Mouse (Mus musculus) spleen, adult 18-20 months (tissue): ENCODE results near the gene Ang6.
"Not testable (repeated sequence)": the region's sequence is repeated elsewhere in the genome, so short reads cannot be mapped to it uniquely, and the experiment has no call there.

Experiments
- DNase-seq, 2 experiments: peaks; one replicate each; pipeline ENCODE4 v3.0.0; 2022; ENCODE audit warnings: mixed read lengths in 2 of 2

Ang6 gene

DNA sequence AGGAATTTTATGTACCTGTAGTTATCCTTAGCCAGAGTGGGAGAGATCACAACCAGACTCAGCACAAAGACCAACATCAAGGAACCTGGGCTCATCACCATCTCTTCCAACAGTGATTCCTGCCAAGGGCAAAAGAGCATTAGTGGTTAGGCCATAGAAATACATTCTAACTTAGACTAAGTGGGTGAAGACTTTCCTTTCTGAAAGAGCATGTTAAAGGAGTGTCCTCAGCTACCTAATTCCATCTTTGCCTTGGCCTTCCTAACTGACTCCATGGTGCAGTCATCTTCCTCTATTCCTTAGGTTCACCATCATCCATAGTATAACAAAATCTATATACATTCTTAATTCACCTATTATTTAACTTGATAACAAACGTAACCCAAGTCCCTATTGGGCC lies at the start of gene Ang6:
Ang6 (minus strand) TSS at position 101 of the 400 bp plus-strand sequence.
- no peak for DNase-seq

DNA sequence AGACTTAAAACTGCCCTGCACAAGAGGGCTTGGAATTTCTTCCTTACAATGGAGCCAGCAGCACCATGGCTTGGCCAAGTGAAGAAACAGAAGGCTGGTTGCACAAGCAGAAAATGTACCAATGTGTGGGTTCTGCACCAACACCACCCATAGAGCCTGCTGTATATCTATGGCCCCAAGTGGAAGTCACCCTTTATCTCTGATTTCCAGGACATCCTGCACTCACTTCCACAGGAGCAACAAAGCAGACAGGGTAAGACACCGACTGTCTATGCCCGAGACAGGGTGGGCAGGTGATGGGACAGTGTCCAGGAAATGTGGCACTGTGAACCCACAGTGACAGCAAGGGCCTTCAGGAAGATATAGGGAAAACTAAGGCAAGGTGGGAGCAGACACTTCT lies 44.5 kb upstream of the Ang6 start:
- not testable (repeated sequence) for DNase-seq

DNA sequence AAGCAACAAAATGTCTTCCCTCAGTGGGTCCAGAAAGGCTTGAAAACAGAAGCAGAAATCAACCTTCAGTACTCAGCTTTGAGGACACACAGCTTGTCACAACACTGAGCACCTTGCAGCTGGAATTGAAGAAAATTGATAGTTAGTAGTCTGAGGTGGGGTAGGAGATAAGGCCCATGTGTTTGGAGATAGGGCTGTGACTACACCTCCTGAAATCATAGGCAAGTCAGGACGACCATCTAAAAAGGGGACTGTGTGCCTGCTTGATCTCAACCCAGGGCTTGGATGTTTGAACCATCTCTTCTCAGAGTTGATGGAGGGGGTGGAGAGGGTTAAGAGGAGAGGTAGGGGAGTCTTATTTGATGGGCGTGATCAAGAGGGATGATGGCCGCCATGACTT lies 29.8 kb upstream of the Ang6 start:
- not testable (repeated sequence) for DNase-seq

DNA sequence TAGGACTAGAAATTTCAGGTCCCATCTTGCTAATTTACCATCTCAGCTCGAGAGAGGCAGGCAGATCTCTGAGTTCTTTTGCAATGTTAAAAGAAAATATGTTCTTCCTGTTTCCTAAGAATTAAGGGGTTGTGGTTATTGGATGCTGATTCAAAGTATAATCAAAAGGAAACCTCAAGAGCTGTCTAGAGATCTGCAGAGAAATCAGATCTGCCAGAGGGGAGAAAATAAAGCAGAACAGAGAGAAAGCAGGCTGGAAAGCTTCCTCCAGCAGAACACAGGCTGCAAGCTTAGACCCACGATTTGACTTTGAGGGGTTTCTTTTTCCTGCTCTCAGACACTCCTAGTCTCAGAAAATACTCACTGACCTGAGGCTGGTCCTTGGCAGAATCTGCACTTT lies 7.6 kb upstream of the Ang6 start:
- DNase-seq: not testable (repeated sequence)

DNA sequence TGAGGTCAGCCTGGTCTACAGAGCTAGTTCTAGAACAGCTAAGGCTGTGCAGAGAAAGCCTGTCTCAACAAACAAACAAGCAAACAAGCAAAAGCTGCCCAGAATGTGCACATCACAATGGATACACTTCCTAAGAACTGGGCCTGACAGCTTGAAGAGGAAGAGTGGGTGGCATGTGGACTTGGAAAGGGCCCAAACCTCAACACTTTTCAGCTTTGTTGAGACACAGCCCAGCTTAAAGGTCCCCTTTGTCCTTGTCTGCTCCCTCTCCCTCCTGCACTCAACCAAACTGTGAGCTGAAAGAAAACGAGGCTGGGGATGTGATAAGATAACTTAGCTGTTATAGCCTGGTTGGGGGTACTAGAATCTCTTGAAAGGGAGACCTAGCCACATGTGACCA lies 6.0 kb upstream of the Ang6 start:
- DNase-seq: not testable (repeated sequence)

DNA sequence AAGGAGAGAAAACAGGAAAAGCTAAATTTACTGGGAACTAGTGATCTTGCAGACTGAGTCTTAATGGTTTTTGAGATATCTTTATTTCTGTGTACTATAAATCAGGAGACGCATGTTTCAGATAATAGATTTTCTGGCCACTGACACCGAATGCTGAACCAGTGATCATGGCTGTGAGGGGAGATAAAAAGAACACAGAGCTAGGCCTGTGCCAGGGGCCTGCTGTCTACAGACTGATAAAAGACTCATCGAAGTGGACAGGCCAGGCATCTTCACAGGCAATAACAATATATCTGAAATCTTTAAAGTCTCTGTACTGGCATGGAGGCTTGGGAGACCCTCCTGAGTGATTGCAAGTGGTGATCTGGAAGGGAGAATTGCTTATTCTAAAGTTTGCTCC lies 469 bp downstream of the Ang6 start:
- no peak for DNase-seq

DNA sequence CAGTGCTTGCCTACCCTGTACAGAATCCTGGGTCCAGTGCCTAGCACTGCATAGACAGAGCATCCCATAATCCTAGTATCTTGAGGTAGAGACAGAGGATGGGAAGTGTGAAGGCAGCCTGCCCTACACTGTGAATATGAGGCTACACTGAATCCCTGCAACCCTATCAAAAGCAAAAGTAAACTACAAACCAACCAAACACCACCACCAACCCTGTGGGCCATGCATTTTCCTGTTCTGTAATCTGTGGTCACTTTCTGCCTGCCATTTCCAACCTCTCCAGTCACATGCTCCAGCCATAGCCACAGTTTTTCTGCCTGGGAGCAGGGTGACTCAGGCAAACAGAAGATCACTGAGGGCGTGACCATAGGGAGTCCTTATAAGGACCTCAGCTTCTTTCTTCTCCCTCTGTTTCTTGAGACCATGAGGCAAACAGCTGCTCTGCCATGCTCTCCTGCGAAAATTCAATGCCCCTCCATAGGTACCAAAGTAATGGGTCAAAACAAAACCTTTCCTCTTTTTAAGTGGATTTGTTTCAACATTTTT lies 3.5 kb downstream of the Ang6 start:
- not testable (repeated sequence) for DNase-seq

DNA sequence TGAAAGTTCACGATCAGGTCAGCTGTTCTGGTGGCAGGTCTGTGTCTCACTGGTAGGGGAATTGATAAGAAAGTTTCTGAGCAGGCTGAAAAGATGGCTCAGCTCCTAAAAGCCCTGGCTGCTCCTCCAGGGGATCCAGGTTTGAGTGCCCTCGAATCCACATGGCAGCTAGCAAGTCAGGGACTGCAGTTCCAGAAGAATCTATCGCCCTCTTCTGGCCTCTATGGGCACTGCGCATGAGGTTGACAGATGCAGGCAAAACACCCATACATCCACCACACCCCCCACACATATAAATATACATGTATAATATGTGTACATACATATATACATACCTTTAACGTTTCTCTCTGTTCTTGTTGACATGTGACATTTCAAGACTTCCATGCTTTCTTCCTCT lies 14.7 kb downstream of the Ang6 start:
- DNase-seq: peak; percentile 32 to 66

DNA sequence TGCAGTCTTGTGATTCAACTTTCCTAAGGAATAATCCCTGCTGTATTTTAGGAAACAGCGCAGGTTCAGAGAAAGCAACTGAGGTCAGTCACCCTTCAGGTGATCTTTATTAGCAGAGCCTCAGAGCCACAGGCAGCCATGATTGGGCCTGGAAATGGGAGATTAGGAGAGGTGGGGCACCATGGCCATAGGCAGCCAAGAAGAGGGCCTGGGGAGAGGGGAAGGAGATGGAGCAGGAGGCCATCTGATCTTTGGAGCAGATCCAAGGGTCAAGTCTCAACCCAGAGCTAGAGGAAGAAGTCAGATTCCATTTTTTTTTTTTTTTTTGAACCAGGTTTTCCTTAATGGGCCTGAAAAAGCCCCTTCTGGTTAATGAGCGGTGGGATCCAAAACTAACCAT lies 15.9 kb downstream of the Ang6 start:
- no peak for DNase-seq

DNA sequence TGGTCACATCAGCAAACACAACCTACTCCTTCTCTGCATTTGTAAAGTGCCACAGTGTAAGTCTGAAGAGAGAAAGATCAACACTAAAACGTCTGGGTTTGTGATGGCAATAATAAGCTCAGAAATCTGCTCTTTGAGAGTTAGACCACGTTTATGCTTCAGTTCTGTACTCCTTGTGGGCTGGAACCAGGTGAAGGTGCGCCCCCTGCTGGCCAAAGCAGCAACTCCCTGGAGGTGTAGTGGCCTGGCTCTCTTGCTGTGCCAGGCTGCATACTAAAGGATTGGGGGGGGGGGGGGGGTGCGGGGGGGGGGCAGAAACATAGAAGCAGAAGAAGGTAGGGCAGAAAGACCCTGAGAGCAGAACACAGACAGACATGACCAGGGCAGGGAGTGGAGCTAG lies 18.2 kb downstream of the Ang6 start:
- peak in 1 of 2 experiments; percentile 16 for DNase-seq

DNA sequence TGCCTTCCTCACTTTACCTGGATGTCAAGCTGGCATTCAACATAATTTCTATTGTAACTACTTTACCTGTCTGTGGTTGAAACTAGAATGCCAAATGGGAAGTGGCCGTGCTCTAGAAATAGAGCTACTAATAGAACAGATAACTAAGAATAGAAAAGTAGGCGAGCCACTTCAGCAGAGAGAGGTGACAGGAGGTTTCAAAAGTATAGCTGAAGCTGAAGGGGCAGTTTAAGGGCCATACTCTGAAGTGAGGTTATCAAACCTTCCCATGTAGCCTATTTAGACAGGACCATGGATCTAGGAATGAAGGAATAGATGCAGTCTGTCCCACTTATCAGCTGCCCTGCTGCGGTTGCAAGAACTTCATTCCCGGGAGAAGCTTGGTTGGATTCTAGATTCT lies 18.6 kb downstream of the Ang6 start:
- DNase-seq: no peak

DNA sequence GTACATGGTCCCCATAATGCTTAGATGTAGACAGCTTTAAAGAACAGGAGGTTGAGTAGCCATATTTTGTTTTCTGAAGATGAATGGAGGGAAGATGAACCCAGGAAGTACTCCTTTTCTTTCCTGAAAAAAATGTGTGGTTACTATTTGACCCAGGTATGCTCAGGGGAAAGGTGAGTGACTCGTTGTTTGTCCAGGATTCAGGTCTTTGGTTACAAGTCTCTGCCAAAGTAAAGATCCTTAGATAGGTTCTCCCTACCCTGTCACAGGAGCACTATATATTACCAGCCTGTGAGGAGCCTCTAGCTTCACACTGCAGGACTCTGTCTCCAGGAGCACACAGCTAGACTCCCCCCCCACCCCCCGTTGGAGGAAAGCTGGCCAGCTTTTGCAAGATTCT lies 45.3 kb downstream of the Ang6 start, which contains the start of gene Ang5:
Ang5 (plus strand) TSS at position 301 of the 400 bp plus-strand sequence.
- DNase-seq: not testable (repeated sequence)

DNA sequence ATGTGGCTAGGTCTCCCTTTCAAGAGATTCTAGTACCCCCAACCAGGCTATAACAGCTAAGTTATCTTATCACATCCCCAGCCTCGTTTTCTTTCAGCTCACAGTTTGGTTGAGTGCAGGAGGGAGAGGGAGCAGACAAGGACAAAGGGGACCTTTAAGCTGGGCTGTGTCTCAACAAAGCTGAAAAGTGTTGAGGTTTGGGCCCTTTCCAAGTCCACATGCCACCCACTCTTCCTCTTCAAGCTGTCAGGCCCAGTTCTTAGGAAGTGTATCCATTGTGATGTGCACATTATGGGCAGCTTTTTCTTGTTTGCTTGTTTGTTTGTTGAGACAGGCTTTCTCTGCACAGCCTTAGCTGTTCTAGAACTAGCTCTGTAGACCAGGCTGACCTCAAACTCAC lies 47.0 kb downstream of the Ang6 start:
- not testable (repeated sequence) for DNase-seq

DNA sequence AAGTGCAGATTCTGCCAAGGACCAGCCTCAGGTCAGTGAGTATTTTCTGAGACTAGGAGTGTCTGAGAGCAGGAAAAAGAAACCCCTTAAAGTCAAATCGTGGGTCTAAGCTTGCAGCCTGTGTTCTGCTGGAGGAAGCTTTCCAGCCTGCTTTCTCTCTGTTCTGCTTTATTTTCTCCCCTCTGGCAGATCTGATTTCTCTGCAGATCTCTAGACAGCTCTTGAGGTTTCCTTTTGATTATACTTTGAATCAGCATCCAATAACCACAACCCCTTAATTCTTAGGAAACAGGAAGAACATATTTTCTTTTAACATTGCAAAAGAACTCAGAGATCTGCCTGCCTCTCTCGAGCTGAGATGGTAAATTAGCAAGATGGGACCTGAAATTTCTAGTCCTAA lies 48.7 kb downstream of the Ang6 start:
- DNase-seq: not testable (repeated sequence)
